Mouse (Mus musculus) urinary bladder, postnatal 4 days (tissue): Measurements from ENCODE around the gene 1110051M20Rik.
"Not testable (repeated sequence)": the region's sequence is repeated elsewhere in the genome, so short reads cannot be mapped to it uniquely, and the experiment has no call there.

Experiments used
- DNase-seq, 2 experiments: peaks; one replicate each; pipeline ENCODE4 v3.0.0; 2021 to 2022; ENCODE audit warnings: low spot score in 2 of 2

Gene 1110051M20Rik

DNA sequence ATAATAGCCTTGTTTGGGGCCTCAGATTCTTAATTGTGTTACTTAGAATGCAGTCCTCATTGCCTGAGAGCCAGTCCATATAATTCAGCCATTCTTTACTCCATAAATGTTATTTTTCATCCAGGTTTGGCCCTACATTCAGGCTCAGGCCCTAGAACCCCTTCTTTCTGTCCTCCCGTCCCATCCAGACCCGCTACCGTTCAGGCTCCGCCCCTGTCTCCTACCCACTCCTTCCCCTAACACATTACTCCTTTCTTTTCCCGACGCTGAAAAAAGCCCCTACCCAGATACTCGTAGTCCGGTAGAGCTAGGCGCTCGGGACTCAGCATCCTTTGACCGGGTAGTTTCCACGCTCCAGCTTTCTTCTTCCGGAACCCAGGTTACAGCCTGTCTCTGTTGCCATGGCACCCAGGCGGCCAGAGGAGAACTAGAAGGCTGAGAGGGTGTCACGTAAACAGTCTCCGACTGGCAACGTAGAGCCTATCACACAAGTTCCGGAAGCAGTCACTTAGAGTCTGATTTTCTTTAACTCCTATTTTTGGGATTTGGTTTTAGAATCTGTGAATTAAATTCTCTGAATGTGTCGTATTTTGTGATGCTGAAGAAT is at the start of gene 1110051M20Rik:
Gene 1110051M20Rik, minus strand, starts transcription at position 419 of the 607 bp plus-strand sequence.
- DNase-seq = peak; percentile 79 to 89

DNA sequence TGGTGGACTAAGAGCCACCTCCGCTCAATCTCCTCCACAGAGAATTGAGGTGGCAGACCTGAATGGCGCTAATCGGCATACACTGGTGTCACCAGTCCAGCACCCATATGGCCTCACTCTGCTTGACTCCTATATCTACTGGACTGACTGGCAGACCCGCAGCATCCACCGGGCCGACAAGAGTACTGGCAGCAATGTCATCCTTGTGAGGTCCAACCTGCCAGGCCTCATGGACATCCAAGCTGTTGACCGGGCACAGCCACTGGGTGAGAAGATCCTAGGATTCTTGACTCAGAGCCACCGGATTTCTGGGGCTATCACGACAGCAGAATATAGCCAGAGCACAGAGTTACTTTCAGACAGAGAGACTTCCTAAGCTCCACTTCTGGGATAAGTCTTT is 49.5 kb upstream of the 1110051M20Rik start:
- no peak for DNase-seq

DNA sequence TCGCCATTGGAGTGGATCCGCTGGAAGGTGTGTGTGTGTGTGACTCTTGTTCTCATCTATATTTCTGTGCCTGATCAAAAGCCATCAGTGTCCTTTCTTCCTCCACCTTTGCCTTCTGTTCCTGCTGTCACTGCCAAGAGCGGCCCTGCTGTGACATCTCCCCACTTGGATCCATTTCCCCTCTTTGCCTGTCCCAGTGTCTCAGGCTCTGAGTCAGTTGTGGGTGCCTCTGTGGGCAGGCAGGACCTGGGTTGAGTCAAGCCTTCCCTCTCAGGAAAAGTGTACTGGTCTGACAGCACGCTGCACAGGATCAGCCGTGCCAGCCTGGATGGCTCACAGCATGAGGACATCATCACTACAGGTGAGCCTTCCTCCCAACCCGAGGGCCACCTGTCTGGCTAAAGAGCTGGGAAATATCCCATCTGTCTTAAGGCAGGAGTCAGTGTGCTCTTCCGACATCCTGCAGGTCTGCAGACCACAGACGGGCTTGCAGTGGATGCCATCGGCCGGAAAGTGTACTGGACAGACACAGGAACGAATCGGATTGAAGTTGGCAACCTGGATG is 47.6 kb upstream of the 1110051M20Rik start:
- no peak for DNase-seq

DNA sequence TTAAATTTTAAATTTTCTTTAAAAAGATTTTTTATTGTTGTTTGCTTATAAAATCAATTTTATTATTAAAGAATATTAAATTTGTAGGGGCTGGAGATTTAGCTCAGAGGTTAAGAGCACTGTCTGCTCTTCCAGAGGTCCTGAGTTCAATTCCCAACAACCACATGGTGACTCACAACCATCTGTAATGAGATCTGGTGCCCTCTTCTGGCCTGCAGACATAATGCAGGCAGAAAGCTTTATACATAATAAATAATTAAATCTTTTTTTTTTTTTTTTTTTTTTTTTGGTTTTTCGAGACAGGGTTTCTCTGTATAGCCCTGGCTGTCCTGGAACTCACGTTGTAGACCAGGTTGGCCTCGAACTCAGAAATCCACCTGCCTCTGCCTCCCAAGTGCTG is 42.8 kb upstream of the 1110051M20Rik start:
- not testable (repeated sequence) for DNase-seq

DNA sequence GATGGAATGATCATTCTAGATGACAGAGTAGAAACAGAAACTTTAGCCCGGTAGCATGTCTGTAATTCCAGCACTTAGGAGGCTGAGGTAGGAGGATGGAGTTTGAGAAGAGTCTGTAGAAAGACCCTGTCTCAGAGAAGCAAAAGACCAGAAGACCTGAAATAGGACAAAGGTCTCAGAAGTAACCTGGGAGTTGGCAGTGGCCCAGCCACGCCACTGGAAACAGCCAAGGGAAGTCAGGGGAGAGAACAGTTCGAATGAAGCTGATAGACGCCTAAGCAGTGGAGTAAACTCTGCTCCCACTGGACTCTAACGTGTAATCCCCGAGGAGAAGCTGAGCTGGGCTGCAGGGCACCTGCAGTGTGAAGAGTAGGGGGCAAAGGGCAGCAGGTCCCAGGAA is 40.8 kb upstream of the 1110051M20Rik start:
- no peak for DNase-seq

DNA sequence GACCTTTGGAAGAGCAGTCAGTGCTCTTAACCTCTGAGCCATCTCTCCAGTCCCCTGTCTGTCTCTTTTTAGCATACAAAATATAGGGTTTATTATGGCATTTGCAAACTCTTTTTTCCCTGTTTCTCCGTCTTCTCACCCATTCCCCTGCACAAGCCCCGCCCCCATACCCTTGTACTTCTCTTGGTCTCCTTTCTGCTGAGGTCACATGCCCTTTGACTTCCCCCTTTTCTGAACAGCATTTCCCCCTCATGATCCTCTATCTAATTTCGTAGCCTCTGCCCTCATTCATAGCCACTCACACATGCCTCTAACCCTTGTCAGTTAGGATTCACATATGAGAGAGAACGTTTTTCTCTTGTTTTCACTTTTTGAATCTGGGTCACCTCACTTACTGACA is 40.2 kb upstream of the 1110051M20Rik start:
- no peak for DNase-seq

DNA sequence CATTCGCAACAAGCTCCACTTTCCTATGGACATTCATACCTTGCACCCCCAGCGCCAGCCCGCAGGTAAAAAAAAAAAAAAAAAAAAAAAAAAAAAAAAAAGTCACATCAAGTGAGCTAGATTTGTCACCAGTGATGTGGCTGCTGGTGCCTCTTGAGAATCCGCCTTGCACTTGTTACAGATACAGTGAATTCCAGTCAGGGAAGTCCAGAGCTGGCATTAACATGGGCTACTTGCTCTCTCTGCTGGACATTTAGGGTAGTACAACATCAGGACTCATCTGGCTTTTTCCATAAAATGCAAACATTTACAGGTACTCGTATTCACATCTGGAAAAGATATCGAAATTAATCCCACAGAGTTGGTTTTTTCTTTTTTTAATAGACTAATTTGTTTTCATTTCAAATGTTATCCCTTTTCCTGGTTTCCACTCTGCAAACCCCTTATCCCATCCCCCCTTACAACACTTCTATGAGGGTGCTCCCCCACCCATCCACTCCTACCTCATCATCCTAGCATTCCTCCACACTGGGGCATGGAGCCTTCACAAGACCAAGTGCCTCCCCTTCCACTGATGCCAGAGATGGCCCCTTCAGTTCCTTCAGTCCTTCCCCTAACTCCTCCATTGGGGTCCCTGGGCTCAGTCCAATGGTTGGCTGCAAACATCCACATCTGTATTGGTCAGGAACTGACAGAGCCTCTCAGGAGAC is 36.5 kb upstream of the 1110051M20Rik start:
- no peak for DNase-seq

DNA sequence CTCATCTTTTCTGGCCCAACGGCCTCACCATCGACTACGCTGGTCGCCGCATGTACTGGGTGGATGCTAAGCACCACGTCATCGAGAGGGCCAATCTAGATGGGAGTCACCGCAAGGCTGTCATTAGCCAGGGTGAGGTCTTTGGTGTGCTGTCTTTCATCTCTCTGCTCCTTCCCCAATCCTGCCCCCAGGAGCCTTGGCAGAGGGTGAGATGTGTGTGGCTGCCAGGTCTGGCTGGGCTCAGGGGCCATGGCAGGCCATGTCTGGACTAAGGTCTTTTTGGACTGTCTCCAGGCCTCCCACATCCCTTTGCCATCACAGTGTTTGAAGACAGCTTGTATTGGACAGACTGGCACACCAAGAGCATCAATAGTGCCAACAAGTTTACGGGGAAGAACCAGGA is 35.9 kb upstream of the 1110051M20Rik start:
- no peak for DNase-seq

DNA sequence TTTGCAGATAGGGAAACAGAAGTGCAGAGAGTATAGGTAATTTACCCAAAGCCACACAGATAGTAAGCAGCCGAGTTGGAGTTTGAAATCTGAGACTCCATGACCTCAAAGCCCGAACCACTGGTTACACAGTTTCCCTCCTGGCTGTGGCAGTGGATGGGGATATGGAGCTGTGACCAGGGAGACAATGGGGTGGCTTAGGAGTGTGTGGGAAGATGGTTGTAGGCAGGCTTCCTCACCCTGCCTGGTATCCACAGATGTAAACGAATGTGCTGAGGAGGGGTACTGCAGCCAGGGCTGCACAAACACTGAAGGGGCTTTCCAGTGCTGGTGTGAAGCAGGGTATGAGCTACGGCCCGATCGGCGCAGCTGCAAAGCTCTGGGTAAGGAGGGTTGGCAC is 32.3 kb upstream of the 1110051M20Rik start:
- no peak for DNase-seq

DNA sequence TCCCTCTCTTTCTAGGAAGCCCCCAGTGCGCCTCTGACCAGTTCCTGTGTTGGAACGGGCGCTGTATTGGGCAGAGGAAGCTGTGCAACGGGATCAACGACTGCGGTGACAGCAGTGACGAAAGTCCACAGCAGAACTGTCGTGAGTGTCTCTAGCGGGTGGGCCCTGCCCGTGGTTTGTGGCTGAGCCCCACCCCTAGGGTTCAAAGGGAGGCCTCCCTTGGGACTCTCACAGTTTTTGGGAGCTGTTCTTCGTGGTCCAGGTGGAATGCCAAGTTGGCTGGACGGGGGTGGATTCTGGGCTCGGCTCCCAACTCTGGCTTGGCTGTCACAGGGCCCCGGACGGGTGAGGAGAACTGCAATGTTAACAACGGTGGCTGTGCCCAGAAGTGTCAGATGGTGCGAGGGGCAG is 31.8 kb upstream of the 1110051M20Rik start:
- DNase-seq = no peak

DNA sequence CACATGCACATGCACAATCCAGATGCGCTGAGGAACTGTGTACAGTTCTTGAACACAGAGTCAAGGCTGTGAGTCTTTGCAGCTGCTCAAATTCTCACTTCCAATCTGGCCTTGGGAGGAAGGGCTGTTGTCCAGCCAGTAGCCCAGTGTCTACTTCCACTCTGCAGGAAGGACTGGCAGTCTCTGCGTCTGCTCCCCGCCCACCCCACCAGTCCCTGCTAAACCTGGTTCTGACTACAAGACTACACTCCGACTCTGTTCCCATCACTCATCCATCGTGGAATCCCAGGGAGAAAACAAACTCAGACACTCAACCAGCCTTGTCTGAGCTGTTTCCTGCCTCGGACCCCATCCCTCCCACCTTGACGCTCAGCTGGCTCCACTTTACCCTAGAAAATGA is 31.3 kb upstream of the 1110051M20Rik start:
- no peak for DNase-seq

DNA sequence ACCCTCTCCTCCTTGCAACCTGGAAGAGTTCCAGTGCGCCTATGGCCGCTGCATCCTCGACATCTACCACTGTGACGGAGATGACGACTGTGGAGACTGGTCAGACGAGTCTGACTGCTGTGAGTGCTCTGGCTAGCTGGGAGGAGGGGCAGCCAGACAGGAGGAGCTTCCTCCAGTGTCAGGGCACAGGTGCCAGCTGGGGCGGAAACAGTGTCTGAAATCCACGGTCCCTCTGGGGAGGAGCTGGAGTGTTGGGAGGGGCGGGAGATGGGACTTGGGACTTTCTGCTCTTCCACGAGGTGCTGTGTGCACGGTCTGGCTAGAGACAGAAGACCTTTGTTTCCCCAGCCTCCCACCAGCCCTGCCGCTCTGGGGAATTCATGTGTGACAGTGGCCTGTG is 29.9 kb upstream of the 1110051M20Rik start:
- no peak for DNase-seq

DNA sequence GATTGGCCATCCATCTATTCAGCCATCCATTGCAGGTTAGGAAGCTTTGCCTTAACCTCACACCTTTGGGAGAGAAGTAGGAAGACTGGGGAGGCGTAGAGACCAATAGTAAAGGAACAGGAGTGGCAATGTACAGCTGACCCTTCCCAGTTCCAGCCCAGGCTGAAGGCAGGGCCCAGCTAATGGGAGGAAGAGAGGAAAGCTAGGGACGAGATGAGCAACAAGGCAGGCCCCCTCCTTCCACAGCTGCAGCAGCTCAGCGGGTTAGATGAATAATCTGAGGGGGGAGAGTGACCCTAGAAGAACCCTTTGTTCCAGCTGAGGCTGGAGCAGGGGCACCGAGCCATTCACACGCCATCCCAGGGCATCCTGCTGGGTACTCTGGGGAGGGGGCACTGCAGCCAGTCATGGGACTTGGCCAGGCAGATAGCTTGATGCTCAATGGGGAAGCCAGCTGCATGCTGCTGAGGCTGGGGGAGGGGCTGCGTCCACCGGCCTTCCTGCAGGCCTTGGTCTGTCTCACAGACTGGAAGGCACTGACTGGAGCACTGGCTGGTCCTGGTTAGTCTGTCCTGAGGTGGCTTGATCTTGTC is 25.6 kb upstream of the 1110051M20Rik start:
- DNase-seq = no peak

DNA sequence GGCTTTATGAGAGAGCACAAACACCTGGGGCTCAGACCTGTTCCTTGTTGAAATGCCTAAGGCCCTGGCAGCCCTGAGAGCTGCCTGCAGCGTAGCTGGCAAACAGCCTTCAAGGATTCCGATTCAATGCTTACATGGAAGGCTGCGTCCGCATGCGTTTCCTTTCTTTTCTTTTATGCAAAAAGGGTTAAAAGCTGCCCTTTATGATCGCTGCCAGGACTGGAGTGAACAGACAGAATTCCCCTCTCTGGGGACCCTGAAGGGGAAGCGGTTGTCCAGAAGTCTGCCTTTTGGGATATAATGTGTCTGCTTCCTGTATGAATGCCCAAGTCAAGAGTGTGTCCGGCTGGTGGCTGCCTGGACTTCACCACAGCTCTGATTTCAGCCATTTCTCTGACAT is 23.1 kb upstream of the 1110051M20Rik start:
- no peak for DNase-seq

DNA sequence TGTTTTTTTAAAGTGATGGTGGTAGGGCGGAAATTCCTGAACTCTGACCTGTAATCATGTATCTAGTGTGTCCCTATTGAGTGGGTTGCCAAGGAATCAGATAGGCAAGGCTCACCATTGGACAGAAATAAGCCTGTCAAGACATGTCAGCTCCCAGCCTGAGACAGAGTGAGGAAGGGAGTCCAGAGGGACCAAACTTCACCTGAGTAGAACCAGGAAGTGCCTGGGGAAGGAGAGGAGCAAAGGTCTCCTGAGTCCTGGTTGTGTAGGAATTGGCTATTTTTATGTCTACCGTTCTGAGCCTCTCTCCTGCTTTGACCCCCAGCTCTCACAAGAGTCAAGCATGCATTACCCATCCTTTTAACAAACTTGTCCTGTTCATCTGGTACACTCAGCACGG is 21.4 kb upstream of the 1110051M20Rik start:
- no peak for DNase-seq

DNA sequence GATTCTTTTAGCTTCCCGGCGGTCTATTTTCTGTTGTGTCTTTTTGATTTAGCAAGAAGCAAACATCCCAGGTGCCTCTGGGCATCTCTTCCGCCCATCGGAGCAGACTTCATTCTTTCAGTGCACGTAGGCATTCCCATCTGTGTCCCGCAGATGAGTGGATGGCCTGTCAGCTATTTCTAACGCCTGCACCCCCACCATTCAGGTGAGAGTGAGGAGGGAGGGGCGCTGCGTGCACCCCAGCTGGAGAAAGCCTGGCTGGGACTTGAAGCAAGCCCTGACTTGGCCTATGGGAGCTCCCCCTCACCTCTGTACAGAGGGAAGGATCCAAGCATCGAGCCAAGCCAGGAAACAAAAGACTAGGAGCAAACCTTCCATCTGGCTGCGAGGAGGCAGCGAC is 18.2 kb upstream of the 1110051M20Rik start:
- DNase-seq = no peak

DNA sequence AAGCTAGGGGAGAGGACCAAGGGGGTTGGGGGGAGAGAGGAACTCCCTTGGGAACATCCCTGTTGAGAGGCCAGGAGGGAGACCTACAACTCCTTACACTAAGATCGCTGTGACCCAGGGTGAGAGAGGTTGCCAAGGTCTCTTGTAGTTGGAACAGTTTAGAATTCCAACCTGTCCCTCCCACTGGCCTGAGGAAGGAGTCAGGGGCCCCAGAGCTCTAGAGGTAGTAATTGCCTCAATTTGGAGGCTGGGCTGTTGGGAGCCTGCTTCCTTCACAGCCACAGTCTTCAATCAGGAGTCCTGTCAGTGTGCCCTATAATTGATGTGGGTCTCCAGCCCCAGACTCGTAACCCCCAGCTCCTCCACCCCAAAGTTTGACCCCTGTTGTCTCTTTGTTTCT is 17.7 kb upstream of the 1110051M20Rik start:
- no peak for DNase-seq

DNA sequence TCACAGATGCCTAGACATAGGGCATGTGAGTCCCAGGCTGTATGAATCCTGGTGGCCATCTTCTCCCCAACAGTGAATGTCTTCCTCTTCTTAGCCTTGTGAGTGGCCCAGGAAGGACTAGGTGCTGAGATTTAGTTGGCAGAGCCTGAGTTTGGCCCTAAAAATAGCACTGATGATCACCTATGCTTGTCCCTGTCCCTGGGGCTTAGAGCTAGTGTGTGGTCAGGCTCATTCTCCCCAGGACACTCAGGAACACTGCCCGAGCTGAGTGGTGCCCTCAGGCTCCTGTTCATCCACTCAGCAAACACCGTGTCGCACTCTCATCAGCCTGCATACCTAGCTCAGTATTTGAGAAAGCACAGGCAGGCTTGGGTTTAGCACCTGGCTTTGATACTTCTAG is 16.8 kb upstream of the 1110051M20Rik start:
- DNase-seq = no peak

DNA sequence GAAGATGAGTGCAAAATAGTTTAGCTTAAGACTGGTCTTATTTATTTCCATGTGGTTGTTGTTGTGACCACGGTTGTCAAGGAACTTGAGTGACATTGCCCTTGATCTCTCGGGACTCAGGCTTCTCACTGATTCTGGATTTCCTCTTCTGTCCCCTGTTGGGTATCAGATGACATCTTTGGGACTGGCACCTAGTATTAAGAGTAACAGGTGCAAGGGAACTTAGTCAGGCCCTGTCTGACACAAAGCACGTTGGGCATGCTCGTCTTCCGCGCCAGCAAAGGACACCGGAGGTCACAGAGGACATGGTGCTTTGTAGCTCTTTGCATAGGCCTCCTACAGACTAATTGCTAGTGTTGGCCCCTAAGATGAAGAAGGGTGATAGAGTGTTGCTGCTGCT is 16.3 kb upstream of the 1110051M20Rik start:
- no peak for DNase-seq

DNA sequence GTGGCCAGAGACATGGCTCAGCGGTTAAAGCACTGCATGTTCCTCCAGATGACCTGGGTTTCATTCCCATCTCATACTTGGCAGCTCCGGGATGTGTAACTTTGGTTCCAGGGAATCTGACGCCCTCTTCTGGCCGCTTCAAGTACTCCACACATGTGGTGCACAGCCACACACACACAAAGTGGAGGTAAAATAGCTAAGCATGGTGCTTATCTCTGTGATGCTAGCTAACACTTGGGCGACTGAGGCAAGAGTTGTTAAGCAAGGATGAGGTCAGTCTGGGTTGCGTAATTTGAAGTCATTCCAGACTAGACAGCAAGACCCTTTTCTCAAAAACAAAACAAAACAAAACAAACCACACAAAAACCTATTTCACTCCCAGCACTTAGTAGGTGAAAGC is 15.6 kb upstream of the 1110051M20Rik start:
- DNase-seq = no peak

DNA sequence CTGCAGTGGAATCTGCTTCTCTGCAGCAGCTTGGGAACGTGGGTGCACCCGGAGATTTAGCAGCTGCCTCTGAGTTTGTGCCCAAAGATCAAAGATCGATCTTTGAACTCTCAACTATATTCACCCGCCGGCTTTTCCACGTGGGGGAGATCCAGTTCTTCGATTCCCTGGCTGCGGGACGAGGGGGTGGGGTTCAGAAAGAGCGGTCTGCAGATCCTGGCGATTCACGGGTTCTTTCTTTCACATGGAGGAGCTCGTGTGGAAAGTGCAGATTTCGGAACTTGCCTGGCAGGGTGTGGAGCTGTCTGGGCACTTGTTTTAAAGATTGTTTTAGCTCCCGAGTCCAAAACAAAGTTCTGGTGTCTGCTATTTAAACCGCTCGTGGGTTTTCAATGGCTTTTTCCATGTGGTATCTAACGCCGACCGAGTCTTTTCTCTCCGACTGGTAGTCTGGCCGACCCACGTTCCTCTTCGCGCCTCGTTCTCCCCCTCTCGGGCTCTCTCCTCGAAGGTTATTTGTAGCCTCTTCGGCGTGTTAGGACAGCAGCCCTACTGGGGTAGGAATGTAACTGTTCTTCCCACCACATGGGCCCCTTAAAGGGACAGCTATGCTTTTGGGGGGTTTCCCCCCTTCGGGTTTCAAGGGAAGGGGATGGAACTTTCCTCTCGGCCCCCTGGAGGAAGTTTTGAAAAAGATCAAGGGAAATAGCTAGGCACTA is 14.3 kb upstream of the 1110051M20Rik start:
- DNase-seq = no peak

DNA sequence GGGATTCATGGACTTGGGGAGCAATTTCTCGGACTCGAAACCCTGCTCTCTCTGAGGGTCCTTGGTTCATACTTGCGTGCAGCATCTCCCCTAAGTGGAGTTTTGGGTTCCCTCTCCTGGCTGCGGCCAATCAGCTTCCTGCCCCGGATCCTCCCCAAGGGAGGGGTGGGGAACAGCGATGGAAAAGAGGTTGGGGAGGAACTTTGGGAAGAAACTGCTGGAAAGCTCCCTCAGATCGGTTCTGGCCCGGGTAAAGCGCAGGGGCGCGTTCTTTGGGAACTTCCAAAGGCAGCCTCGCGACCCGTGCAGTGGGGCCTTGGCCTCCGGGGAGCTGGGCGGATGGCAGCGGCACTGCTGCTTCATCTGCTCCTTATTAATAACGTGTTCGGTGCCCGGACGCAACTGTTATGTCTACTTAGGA is 13.8 kb upstream of the 1110051M20Rik start:
- DNase-seq = no peak
